Mouse (Mus musculus) layer of hippocampus, postnatal 14 days (tissue): Measurements from ENCODE around the gene Fam114a1. TPM values are rescaled to one million over a fixed set of nuclear protein-coding genes. Genes with fewer than 3 reads are reported as not detected.

Experiments used
- DNase-seq, 2 experiments: peaks; one replicate each; pipeline ENCODE4 v3.0.0; 2021 to 2022; ENCODE audit warnings: low spot score in 2 of 2, mixed read lengths in 1 of 2
- total RNA-seq, 2 experiments: library from RNA; stranded (reverse); gene quantifications; 2 replicates each; pipeline ENCODE4 v1.2.3; 2021

The Fam114a1 gene
- total RNA-seq, 2 experiments from 2014 or later: 4.6 to 6.0 TPM

GRCm38 (mm10) chr5:65049880-65050279 is 80.0 kb downstream of the Fam114a1 start:
- DNase-seq: no peak

- DNase-seq: no peak
These were observed 81.6 kb downstream of the Fam114a1 start for GRCm38 (mm10) chr5:65051513-65051912.

- DNase-seq: no peak
These were observed 87.7 kb downstream of the Fam114a1 start for GRCm38 (mm10) chr5:65057596-65057995.

DNA sequence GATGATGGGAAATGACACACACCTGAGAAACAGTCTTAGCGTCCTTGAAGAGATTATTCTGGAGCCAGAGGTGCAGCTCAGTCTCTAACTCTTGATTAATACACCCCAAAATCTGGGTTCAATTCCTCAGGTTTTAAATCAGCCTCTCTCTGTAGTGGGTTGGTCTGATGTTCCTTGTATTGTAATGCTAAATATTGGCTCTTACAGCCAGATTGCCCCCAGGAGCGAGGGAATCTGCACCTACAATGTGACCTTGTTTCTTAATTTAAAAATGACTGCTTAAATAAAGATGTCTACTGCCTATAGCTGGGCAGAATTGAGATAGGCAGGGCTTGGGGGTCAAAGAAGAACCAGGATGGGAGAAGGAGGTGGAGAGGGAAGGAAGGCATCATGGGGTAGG is 89.9 kb downstream of the Fam114a1 start:
- DNase-seq: no peak

DNA sequence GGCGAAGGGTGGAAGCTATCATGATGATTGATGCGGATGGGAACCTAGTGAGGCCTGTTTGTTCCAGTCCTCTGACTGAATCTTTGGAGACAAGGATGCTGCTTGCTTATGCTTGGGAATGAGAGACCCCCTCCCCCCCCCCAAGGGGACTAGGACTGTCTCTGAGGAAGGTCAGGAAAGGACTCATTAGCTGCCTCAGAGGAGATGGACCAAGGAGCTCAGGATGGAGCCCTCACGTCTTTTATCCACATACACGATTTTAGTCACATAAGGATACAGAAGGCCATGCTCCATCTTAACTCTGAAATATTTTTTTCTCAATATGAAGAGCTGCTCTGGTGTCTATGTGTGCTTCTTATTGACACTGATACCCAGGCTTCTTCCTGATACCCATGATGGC is 92.4 kb downstream of the Fam114a1 start:
- DNase-seq: no peak

- no peak for DNase-seq
These were observed 93.4 kb downstream of the Fam114a1 start for GRCm38 (mm10) chr5:65063266-65063665.

GRCm38 (mm10) chr5:65068166-65068565 is 98.3 kb downstream of the Fam114a1 start:
- no peak for DNase-seq

GRCm38 (mm10) chr5:65069872-65070271 is 100.0 kb downstream of the Fam114a1 start:
- DNase-seq: no peak

DNA sequence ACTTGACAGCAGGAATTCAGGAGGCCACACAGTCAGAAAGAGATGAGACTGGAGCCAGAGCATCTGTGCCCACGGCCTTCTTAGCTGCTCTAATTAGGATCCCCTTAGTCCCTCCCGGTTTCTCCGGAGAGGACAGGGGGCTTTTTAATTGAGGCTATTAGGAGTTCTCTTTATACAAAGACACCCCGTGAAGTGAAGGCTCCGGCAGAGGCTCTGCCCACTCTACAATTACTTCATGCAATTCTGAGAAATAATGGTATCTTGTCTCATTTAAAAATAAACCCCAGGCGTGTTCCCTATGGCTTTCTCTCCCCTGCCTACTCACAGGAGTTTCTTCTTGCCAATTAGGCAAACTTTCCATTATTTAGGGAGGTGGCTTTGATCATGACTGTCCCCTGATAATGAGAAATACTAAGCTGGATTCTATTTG is 101.8 kb downstream of the Fam114a1 start:
- no peak for DNase-seq

DNA sequence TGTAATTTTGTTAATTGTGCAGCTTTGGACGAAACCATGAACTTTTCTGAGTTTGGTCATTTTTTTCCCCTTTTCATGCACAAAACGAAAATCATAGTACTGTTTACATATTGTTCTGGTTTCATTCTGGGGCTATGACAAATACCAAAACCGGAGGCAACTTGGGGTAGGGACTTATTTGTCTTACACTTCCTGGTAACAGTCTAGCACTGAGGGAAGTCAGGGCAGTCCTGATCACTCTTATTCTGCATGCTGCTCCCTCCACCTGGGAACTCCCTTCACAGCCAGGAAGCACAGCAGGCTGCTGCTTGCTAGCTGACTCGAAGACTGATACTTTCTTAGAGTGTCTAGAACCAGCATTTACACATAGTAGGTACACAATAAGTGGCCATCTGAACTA is 103.4 kb downstream of the Fam114a1 start:
- DNase-seq: no peak

GRCm38 (mm10) chr5:65074693-65075092 is 104.8 kb downstream of the Fam114a1 start:
- DNase-seq: no peak

GRCm38 (mm10) chr5:65076087-65076486 is 106.2 kb downstream of the Fam114a1 start:
- no peak for DNase-seq

GRCm38 (mm10) chr5:65076748-65077147 is 106.9 kb downstream of the Fam114a1 start:
- no peak for DNase-seq

DNA sequence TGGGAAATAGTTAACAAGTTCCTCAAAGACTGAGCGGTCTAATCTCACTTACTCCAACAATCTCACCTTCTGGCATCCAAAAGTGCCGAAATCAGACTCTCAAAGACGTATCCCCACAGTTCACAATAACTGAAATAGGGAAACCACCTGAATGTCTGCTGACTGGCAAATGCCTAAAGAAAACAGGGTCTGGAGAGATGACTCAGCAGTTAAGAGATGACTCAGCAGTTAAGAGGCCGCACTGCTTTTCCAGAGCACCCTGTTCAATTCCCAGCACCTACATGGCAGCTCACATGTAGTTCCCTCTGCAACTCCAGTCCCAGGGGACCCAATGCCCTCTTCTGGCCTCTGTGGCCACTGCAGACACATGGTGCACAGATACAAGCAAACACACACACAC is 108.2 kb downstream of the Fam114a1 start:
- DNase-seq: no peak

- DNase-seq: peak; percentile 25 to 54
These were observed 110.0 kb downstream of the Fam114a1 start for GRCm38 (mm10) chr5:65079881-65080280.

DNA sequence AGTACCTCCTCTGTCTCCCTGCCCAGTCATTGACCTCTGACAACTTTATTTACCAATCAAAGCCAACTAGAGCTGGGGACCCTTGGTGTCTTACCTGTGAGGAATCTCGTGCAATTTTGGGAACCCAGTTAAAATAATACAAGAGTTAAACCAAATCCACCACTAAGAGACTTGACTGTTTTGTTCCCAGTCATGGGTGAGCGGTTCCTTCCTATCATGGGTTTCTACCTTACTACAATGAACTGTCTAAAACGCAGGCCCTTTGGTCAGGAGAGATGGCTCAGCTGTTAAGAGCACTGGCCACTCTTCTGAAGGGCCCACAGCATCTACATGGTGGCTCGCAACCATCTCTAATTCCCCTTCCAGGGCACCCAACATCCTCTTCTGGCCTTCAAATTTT is 112.0 kb downstream of the Fam114a1 start:
- no peak for DNase-seq

DNA sequence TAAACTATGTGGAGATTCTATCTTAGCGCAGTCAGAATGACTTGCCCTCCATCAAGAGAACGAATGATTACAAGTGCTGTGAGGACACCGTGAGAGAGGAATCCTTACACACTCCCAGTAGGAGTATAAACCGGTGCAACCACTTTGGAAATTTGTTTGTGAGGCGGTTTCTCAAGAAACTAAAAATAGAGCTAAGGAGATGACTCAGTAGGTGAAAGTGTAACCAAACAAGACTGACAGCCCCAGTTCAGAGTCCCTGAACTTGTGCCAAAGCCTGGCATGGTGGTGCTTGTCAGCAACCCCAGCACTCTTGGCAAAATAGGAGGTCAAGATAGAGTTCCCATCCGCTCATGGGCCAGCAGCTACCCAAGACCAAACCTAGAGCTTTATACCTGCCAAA is 116.7 kb downstream of the Fam114a1 start:
- no peak for DNase-seq

GRCm38 (mm10) chr5:65089707-65090106 is 119.8 kb downstream of the Fam114a1 start:
- DNase-seq: no peak

GRCm38 (mm10) chr5:65091184-65091858 is 121.5 kb downstream of the Fam114a1 start:
- DNase-seq: no peak
